Mouse (Mus musculus) myocyte (in vitro differentiated cells): ENCODE results near the gene Ksr2.

Experiments
- CEBPB ChIP-seq: IDR thresholded peaks from 2 replicates; pipeline ENCODE4 v1.6.1; 2011; ENCODE audit warnings: mild to moderate bottlenecking, moderate library complexity; ENCODE audit not compliant: poor library complexity, insufficient read depth, severe bottlenecking
- E2F4 ChIP-seq: IDR thresholded peaks from one replicate; pipeline ENCODE4 v1.6.1; 2011; ENCODE audit warnings: mild to moderate bottlenecking, control low read depth, moderate library complexity; ENCODE audit not compliant: insufficient read depth
- MAX ChIP-seq: IDR thresholded peaks from one replicate; pipeline ENCODE4 v1.6.1; 2011; ENCODE audit warnings: low read depth, mild to moderate bottlenecking, control low read depth
- MYOD1 ChIP-seq, 3 experiments: IDR thresholded peaks; one replicate each; pipeline ENCODE4 v1.6.1; 2011; ENCODE audit warnings: control low read depth in 2 of 3, low read depth in 2 of 3, mild to moderate bottlenecking in 2 of 3, moderate library complexity in 1 of 3; ENCODE audit not compliant: insufficient read length in 2 of 3, control insufficient read depth in 1 of 3
- MYOG ChIP-seq, 3 experiments: IDR thresholded peaks; one replicate each; pipeline ENCODE4 v1.6.1; 2011; ENCODE audit warnings: control low read depth in 2 of 3, low read depth in 2 of 3, mild to moderate bottlenecking in 2 of 3; ENCODE audit not compliant: insufficient read length in 2 of 3, control insufficient read depth in 1 of 3, insufficient read depth in 1 of 3
- POLR2A ChIP-seq: IDR thresholded peaks from one replicate; pipeline ENCODE4 v1.6.1; 2011; ENCODE audit warnings: low read depth, mild to moderate bottlenecking, control low read depth, moderate library complexity; ENCODE audit not compliant: insufficient read length
- POLR2AphosphoS2 ChIP-seq: IDR thresholded peaks from one replicate; pipeline ENCODE4 v1.6.1; 2011; ENCODE audit warnings: low read depth, control low read depth; ENCODE audit not compliant: insufficient read length
- REST ChIP-seq: IDR thresholded peaks from one replicate; pipeline ENCODE4 v1.6.1; 2011; ENCODE audit warnings: mild to moderate bottlenecking, control low read depth, moderate library complexity; ENCODE audit not compliant: insufficient read depth, insufficient read length
- SRF ChIP-seq: IDR thresholded peaks from one replicate; pipeline ENCODE4 v1.6.1; 2011; ENCODE audit warnings: low read depth; ENCODE audit not compliant: control insufficient read depth, insufficient read length
- TCF12 ChIP-seq: IDR thresholded peaks from one replicate; pipeline ENCODE4 v1.6.1; 2011; ENCODE audit warnings: mild to moderate bottlenecking, control low read depth; ENCODE audit not compliant: poor library complexity, insufficient read depth, severe bottlenecking
- TCF3 ChIP-seq: IDR thresholded peaks from one replicate; pipeline ENCODE4 v1.6.1; 2011; ENCODE audit warnings: low read depth, control low read depth; ENCODE audit not compliant: insufficient read length
- USF1 ChIP-seq: IDR thresholded peaks from one replicate; pipeline ENCODE4 v1.6.1; 2011; ENCODE audit warnings: low read depth, mild to moderate bottlenecking, control low read depth, moderate library complexity

- TF ChIP-seq POLR2A: no peak
- no peak for TF ChIP-seq TCF12
- TF ChIP-seq REST: no peak
- TF ChIP-seq MAX: no peak
- TF ChIP-seq USF1: no peak
- no peak for TF ChIP-seq MYOG (IDR thresholded peaks at IDR 0.05; ENCODE audit: control insufficient read depth in 1 of 3, insufficient read depth in 1 of 3, insufficient read length in 2 of 3, low read depth in 2 of 3)
- no peak for TF ChIP-seq E2F4
- no peak for TF ChIP-seq CEBPB
- no peak for TF ChIP-seq TCF3
- no peak for TF ChIP-seq SRF
- no peak for TF ChIP-seq POLR2AphosphoS2
- TF ChIP-seq MYOD1 (IDR thresholded peaks at IDR 0.05; ENCODE audit: control insufficient read depth in 1 of 3, insufficient read length in 2 of 3, low read depth in 2 of 3): no peak
These were observed 410.0 kb downstream of the Ksr2 start for GRCm38 (mm10) chr5:117823811-117824210.
